Comparison of ENCODE assay signal across 8 mouse cellular contexts in genomic region chr7:44311713-44312304, GRCm38 (mm10). TPM values are rescaled to one million over a fixed set of nuclear protein-coding genes. Genes with fewer than 3 reads are reported as not detected.
DNase-seq lines count a peak whose midpoint lies in the region; ATAC-seq and TF ChIP-seq lines count a peak whose summit lies in the region.

No protein-coding gene starts in this region.

- H3K27me3 ChIP-seq in cerebellum, adult 2 months (ENCODE audit: control insufficient read depth, insufficient read depth, low read length), result no peaks in the 10 kb centered on the region
- H3K27me3 ChIP-seq in Patski, result peaks cover 23% of the 10 kb centered on the region
- H3K27me3 ChIP-seq in hindbrain, embryonic 13.5 days, result 0 out of 2 replicates have a peak, but pooled peaks cover 17% of the 10 kb centered on the region

- POLR2A ChIA-PET in Patski (lab: Charles Lee), result no interaction called here

- TF ChIP-seq CTCF in cerebellum, adult 2 months (IDR thresholded peaks at IDR 0.05; ENCODE audit: borderline replicate concordance, insufficient read depth, low read depth, low read length), result peak; percentile 27; the same call in 1 of the 2 replicates
- no peak for TF ChIP-seq CTCF in Patski (IDR thresholded peaks at IDR 0.05)

- H3K36me3 ChIP-seq in hindbrain, embryonic 13.5 days, result peaks cover 40% of the 10 kb centered on the region

- H3K9me3 ChIP-seq in hindbrain, embryonic 13.5 days, result no peaks in the 10 kb centered on the region

- TF ChIP-seq POLR2A in cerebellum, adult 2 months (IDR thresholded peaks at IDR 0.05; ENCODE audit: borderline replicate concordance, insufficient read depth, low read length), result no peak

- in situ Hi-C loops in Patski (cut with MboI; ENCODE audit: low pct_unique_long_range_greater_than_20kb), result no loop called here

- H3K4me2 ChIP-seq in hindbrain, embryonic 13.5 days, result peak overlapping the region; percentile 89

- H3K4me1 ChIP-seq in cerebellum, adult 2 months (ENCODE audit: control insufficient read depth, insufficient read depth, low read length), result peaks cover 6% of the 10 kb centered on the region; the same call in 1 of the 2 replicates
- peaks cover 33% of the 10 kb centered on the region for H3K4me1 ChIP-seq in hindbrain, embryonic 13.5 days (replicated peaks)

- DNase-seq in cerebellum, adult 2 months, result peak; percentile 49 to 50
- no peak for DNase-seq in cerebellum, adult 9-10 months
- no peak for DNase-seq in Patski (ENCODE audit: low read depth, low spot score)
- DNase-seq in lung, postnatal 36 days, result peak; percentile 39
- no peak for DNase-seq in urinary bladder, postnatal 4 days (ENCODE audit: low spot score in 2 of 2)
- DNase-seq in urinary bladder, adult 18-20 months (ENCODE audit: low spot score in 2 of 2), result no peak
- no peak for DNase-seq in yolk sac, embryonic 10.5 days (ENCODE audit: low spot score)

- peak overlapping the region; percentile 92 for H3K9ac ChIP-seq in hindbrain, embryonic 13.5 days

- 14% methylated on average over 6 of the region's 6 CpGs for WGBS in cerebellum, adult 2 months
- WGBS in hindbrain, embryonic 13.5 days, result 12% methylated on average over 6 of the region's 6 CpGs

- H3K4me3 ChIP-seq in cerebellum, adult 2 months (replicated peaks; ENCODE audit: insufficient read depth, low read depth, low read length), result no peak overlapping the region
- H3K4me3 ChIP-seq in hindbrain, embryonic 13.5 days, result peak overlapping the region; percentile 67

- H3K27ac ChIP-seq in cerebellum, adult 2 months (ENCODE audit: insufficient read depth, low read length), result no peak overlapping the region
- H3K27ac ChIP-seq in hindbrain, embryonic 13.5 days, result peak overlapping the region; percentile 84; the same call in 1 of the 2 replicates

- CTCF ChIA-PET in Patski (lab: Charles Lee), result interaction anchor here (1.2 kb wide), 1 partner anchor 49 kb away, joined by 4 read pairs; no protein-coding TSS in a partner anchor

- peak; percentile 42 for ATAC-seq in Patski
- ATAC-seq in hindbrain, embryonic 13.5 days (ENCODE audit: low FRiP score), result 0 out of 2 replicates have a peak, but pooled peaks have one; percentile 0

RNA-seq across cellular contexts. Expression of gene Shank1, which starts 1.8 kb away (rescaled TPM):
- polyA plus RNA-seq in cerebellum, adult 2 months (2012; rRNA removed), result 51.4 and 60.7 TPM in 2 replicates
- polyA plus RNA-seq in Patski (2021), result 1.9 TPM
- polyA plus RNA-seq in hindbrain, embryonic 13.5 days (2015; fragmentation: Nextera tagmentation; extraction: Ambion mirVana), result 31.7 and 32.6 TPM in 2 replicates

RNA-seq across cellular contexts. Expression of gene Clec11a, which starts 5.1 kb away (rescaled TPM):
- 2.4 and 3.0 TPM in 2 replicates for polyA plus RNA-seq in cerebellum, adult 2 months (2012; rRNA removed)
- polyA plus RNA-seq in Patski (2021), result 0.68 TPM
- 3.4 and 3.9 TPM in 2 replicates for polyA plus RNA-seq in hindbrain, embryonic 13.5 days (2015; fragmentation: Nextera tagmentation; extraction: Ambion mirVana)

RNA-seq across cellular contexts. Expression of gene Gm15517, which starts 50.6 kb away (rescaled TPM):
- not detected in 2 replicates for polyA plus RNA-seq in cerebellum, adult 2 months (2012; rRNA removed)
- not detected for polyA plus RNA-seq in Patski (2021)
- polyA plus RNA-seq in hindbrain, embryonic 13.5 days (2015; fragmentation: Nextera tagmentation; extraction: Ambion mirVana), result not detected in 2 replicates

RNA-seq across cellular contexts. Expression of gene Acp4, which starts 54.6 kb away (rescaled TPM):
- polyA plus RNA-seq in cerebellum, adult 2 months (2012; rRNA removed), result not detected in 2 replicates
- polyA plus RNA-seq in Patski (2021), result not detected
- polyA plus RNA-seq in hindbrain, embryonic 13.5 days (2015; fragmentation: Nextera tagmentation; extraction: Ambion mirVana), result 0.10 TPM in 1 of 2 replicates, not detected in the other

Comparison
In these comparisons a context has a peak if more than half of its experiments do, and no peak if none do; other contexts are left out.
1. DNase-seq: peak in cerebellum, adult 2 months (2 of 2) and lung, postnatal 36 days (single experiment); none in cerebellum, adult 9-10 months (single experiment), Patski (single experiment), urinary bladder, postnatal 4 days (0 of 2), urinary bladder, adult 18-20 months (0 of 2) and yolk sac, embryonic 10.5 days (single experiment).
2. RNA of gene Shank1, which starts 1.8 kb away (polyA plus RNA-seq): 51.4 to 60.7 TPM in cerebellum, adult 2 months and 31.7 to 32.6 TPM in hindbrain, embryonic 13.5 days; 1.9 TPM in Patski (single experiment); every median in the first group is over 10 times any median in the second.